Mouse (Mus musculus) adrenal gland, adult (tissue): ENCODE results near the gene Ubn2.
A peak's percentile ranks its signal among the peaks of the same experiment; 100 is the strongest.
"Not testable (repeated sequence)": the region's sequence is repeated elsewhere in the genome, so short reads cannot be mapped to it uniquely, and the experiment has no call there.

Experiments
- DNase-seq, 2 experiments: peaks; one replicate each; pipeline ENCODE4 v3.0.0; 2022 to 2023; ENCODE audit warnings: low spot score in 1 of 2; ENCODE audit not compliant: inconsistent age in 2 of 2

The Ubn2 gene

GRCm38 (mm10) chr6:38433261-38434033 is at the start of gene Ubn2:
Ubn2 (plus strand) TSS chr6:38433950.
- peak; percentile 99 for DNase-seq

DNA sequence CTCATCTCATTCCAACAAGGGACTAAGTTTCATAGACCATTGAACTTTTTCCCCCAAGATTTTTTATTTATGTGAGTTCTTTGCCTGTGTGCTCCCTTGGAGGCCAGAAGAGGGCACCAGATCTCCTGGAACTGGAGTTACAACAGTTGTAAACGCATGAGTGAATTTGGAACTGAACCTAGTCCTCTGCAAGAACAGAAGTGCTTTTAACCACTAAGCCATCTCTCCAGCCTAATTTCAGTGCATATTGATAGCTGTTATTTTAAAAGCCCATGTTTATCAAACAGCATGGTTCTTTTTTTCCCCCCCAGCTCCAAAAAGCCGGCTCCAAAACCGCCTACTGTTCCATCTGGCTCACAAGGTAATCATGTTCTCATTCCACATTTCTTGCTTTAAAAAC is 44.1 kb upstream of the Ubn2 start:
- DNase-seq = peak; percentile 5 to 49

- peak; percentile 23 to 40 for DNase-seq
These were observed 1.3 kb upstream of the Ubn2 start for GRCm38 (mm10) chr6:38432457-38432856.

GRCm38 (mm10) chr6:38434055-38435023 is 589 bp downstream of the Ubn2 start:
- DNase-seq = peak; percentile 80 to 90

DNA sequence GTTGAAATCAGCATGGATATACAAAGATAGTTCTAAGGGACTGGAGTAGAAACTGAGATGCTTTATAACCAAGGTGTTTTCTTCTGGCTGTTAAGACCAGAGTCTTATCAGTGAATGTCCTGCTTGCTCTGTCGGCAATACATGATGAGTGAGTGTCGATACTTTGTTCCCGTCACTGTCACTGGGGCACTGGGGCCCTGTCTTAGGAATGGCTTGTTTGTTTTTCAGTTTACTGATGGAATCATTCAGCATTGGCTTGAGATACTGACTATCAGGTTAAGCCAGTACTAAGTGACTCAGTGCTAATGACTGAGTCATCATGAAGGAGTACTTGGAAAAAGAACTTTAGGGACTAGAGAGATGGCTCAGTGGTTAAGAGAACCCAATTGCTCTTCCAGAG is 10.1 kb downstream of the Ubn2 start:
- peak in 1 of 2 experiments; percentile 36 for DNase-seq

DNA sequence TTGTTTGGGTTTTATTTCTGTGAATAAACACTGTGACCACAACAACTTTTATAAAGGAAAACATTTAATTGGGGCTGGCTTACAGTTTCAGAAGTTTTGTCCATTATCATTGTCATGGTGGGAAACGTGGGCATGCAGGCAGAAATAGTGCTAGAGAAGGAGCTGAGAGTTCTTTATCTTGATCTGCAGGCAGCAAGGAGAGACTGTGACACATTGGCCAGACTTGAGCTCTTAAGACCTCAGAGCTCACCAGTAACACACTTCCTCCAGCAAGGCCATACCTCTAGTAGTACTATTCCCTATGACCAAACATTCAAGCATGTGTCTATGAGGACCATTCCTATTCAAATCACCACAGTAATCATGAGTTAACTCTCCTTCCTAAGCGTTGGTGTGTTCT is 14.5 kb downstream of the Ubn2 start:
- DNase-seq = no peak

DNA sequence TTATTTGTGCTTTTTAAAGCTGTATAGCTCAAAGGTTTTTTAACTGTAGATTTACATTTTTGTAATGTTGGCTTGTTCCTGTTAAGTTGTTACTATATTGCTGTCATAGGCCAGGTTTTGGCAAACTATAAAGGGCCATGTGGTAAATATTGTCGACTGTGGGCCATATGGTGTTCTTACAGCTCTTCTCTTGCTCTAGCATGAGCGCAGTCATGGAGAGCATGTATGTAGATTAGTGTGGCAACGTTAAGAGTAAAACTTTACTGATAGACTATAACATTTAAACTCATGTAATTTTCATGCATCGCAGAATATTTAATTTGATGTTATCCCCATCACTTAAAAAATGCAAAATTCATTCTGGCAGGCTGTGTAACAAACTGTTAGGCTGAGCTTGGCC is 19.3 kb downstream of the Ubn2 start:
- DNase-seq = no peak

DNA sequence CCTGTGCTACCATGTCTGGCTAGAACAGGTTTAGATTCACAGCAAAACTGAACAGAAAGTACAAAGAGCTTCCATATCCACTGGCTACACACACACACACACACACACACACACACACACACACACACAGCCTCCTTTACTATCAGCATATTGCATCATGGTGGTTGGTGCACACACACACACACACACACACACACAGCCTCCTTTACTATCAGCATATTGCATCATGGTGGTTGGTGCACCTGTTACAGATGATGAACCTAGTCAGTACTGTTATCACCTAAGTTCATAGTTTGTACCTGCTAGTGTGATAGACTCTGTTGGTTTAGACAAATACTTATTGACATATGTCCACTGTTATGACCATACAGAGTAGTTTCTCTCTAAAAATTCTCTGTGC is 22.7 kb downstream of the Ubn2 start:
- DNase-seq = not testable (repeated sequence)

DNA sequence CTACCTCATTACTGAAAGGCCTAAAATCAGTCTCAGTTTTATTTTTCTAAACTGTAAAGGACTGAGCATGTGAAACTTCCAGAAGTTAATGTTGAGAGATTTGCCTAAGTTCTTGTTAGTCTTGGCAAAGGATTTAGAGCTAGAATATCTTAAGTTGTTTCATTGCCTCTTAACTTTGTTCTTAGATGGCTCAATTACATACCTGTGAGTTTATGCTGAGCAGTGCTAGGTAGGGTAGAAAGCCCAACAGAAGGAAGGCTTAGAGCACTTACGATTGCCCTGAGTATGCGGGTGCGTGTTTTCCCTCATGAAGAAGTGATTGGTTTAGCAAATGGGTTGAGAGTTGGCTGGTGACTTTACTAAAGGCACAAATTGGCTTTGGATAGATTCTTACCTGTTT is 24.3 kb downstream of the Ubn2 start:
- no peak for DNase-seq

DNA sequence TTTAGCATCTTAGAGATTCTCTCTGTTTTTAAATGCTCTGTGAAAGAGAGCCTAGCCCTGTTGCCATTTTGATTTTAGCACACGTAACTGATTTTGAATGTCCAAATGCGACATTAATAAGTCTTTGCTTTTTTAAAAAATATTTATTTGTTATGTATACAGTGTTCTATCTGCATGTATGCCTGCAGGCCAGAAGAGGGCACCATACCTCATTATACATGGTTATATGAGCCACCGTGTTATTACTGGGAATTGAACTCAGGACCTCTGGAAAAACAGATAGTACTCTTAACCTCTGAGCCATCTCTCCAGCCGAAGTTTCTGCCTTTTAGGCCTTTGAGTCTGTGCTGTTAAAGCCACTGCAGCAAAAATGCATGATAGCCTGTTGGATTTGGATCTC is 35.8 kb downstream of the Ubn2 start:
- peak in 1 of 2 experiments; percentile 33 for DNase-seq

- DNase-seq = no peak
These were observed 48.1 kb downstream of the Ubn2 start for GRCm38 (mm10) chr6:38481694-38482371.

- DNase-seq = peak; percentile 25 to 79
These were observed 58.8 kb downstream of the Ubn2 start for GRCm38 (mm10) chr6:38492550-38492949.

GRCm38 (mm10) chr6:38495641-38496040 is 61.9 kb downstream of the Ubn2 start:
- DNase-seq = no peak

- DNase-seq = no peak
These were observed 78.3 kb downstream of the Ubn2 start for GRCm38 (mm10) chr6:38512096-38512495.

DNA sequence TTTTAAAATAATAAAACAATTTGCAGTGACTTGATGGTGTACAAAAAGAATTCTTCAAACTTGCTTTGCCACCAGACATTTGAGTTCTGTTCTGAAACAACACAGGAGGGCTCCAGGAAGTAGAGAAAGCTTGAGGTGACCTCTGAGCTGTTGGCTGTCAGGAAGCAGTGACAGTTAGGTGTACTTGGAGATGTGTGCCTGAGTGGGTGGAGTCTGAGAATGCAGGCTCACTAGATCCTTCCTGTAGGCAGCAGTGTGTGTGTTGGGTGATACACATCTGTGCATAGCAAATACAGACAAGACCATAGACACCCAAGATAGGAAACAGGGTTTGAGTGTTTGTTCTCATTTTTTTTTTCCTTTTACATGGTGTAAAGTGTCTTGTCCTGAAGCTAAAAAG is 79.1 kb downstream of the Ubn2 start:
- no peak for DNase-seq

GRCm38 (mm10) chr6:38515201-38515600 is 81.5 kb downstream of the Ubn2 start:
- no peak for DNase-seq

- peak in 1 of 2 experiments; percentile 51 for DNase-seq
These were observed 90.1 kb downstream of the Ubn2 start for GRCm38 (mm10) chr6:38523851-38524250.

- DNase-seq = peak; percentile 42 to 79
These were observed 97.6 kb downstream of the Ubn2 start for GRCm38 (mm10) chr6:38531211-38531820.

GRCm38 (mm10) chr6:38532500-38533420 is 99.0 kb downstream of the Ubn2 start:
- DNase-seq = no peak
